Comparison of ENCODE assay signal across 9 mouse cellular contexts in the genomic region with DNA sequence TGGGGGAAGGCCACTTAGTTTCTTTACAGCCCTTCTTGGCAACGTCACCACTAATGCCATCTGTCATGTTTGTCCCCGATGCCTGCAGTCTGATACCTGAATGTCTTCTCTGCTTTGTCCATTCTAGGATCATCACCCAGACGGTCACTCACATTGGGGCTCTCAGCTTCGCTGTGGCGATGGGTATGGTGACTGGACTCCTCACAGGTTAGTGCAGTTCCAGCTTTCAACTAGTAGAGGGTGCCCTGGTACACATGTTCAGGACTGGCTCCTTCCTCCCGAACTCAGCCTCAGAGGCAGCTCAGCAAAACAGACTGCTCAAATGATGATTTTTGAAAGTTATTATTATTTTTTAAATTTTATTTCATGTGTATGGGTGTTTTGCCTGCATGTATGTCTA. TPM values are rescaled to one million over a fixed set of nuclear protein-coding genes. Genes with fewer than 3 reads are reported as not detected.
DNase-seq lines count a peak whose midpoint lies in the region; ATAC-seq and TF ChIP-seq lines count a peak whose summit lies in the region.
"Had no signal": no experiment of that assay in that cellular context is flagged by ENCODE, and none has a peak within 500 bp of the region (broad histone marks: within the 10 kb centered on the region; RNA-seq: fewer than 3 reads in every experiment).

No protein-coding gene starts in this region.

- ATAC-seq in midbrain, postnatal 0 days (ENCODE audit: low FRiP score): no peak

- 78% methylated on average over 6 of the region's 6 CpGs for WGBS in embryonic facial prominence, embryonic 10.5 days
- WGBS in midbrain, postnatal 0 days: 85% methylated on average over 6 of the region's 6 CpGs

- H3K9ac ChIP-seq in midbrain, postnatal 0 days (replicated peaks; ENCODE audit: low read length, poor library complexity, severe bottlenecking): no peak overlapping the region
- H3K9ac ChIP-seq: lung, embryonic 15.5 days had no signal

- H3K27ac ChIP-seq in embryonic facial prominence, embryonic 10.5 days (replicated peaks): no peak overlapping the region
- no peak overlapping the region for H3K27ac ChIP-seq in midbrain, postnatal 0 days (ENCODE audit: low read depth, low read length)
- H3K27ac ChIP-seq: lung, embryonic 15.5 days had no signal

- intact Hi-C loops in heart, postnatal 10 days (cut with DNase I): no loop called here
- intact Hi-C loops in left cerebral cortex, postnatal 4 days (cut with DNase I): no loop called here

- peaks cover 9% of the 10 kb centered on the region; the same call in 1 of the 2 replicates for H3K4me1 ChIP-seq in embryonic facial prominence, embryonic 10.5 days
- no peaks in the 10 kb centered on the region for H3K4me1 ChIP-seq in midbrain, postnatal 0 days (ENCODE audit: insufficient read depth, low read length)
- H3K4me1 ChIP-seq: lung, embryonic 15.5 days had no signal

- H3K27me3 ChIP-seq in embryonic facial prominence, embryonic 10.5 days (replicated peaks; ENCODE audit: low read depth, poor library complexity, severe bottlenecking): no peaks in the 10 kb centered on the region
- H3K27me3 ChIP-seq in midbrain, postnatal 0 days (ENCODE audit: insufficient read depth, low read length): no peaks in the 10 kb centered on the region
- H3K27me3 ChIP-seq: lung, embryonic 15.5 days had no signal

- peak; percentile 70 for DNase-seq in testis, postnatal 10 days (ENCODE audit: low spot score)
- no peak for DNase-seq in testis, postnatal 14 days (ENCODE audit: low spot score)
- DNase-seq in cerebellum, adult 11-12 months: peak; percentile 62
- peak; percentile 68 to 78 for DNase-seq in heart, postnatal 10 days
- DNase-seq in left cerebral cortex, postnatal 4 days: peak; percentile 68
- peak; percentile 70 for DNase-seq in thymus, postnatal 4 days
- no peak for DNase-seq in embryonic facial prominence, embryonic 10.5 days (ENCODE audit: low spot score)
- DNase-seq in midbrain, postnatal 0 days (ENCODE audit: low spot score): no peak

- H3K9me3 ChIP-seq in embryonic facial prominence, embryonic 10.5 days: no peaks in the 10 kb centered on the region
- no peaks in the 10 kb centered on the region for H3K9me3 ChIP-seq in midbrain, postnatal 0 days (ENCODE audit: low read length)
- H3K9me3 ChIP-seq: lung, embryonic 15.5 days had no signal

- no peak overlapping the region for H3K4me3 ChIP-seq in embryonic facial prominence, embryonic 10.5 days
- H3K4me3 ChIP-seq in midbrain, postnatal 0 days (ENCODE audit: low read depth, low read length): no peak overlapping the region
- H3K4me3 ChIP-seq: lung, embryonic 15.5 days had no signal

- H3K4me2 ChIP-seq in midbrain, postnatal 0 days (ENCODE audit: low read depth, low read length, poor library complexity, severe bottlenecking): no peak overlapping the region
- H3K4me2 ChIP-seq: lung, embryonic 15.5 days had no signal

- TF ChIP-seq CTCF in midbrain, postnatal 0 days (IDR thresholded peaks at IDR 0.05): no peak

- peaks cover 26% of the 10 kb centered on the region for H3K36me3 ChIP-seq in embryonic facial prominence, embryonic 10.5 days (replicated peaks)
- H3K36me3 ChIP-seq in midbrain, postnatal 0 days (ENCODE audit: insufficient read depth, low read length): peaks cover 7% of the 10 kb centered on the region

RNA-seq across cellular contexts. Expression of gene Tmem50a, which starts 22.7 kb away (rescaled TPM):
- 10 to 100 TPM; 80.8 to 85.0 TPM for total RNA-seq in heart, postnatal 10 days (2021)
- total RNA-seq in left cerebral cortex, postnatal 4 days (2021): 100 to 1,000 TPM; 117 to 120 TPM
- polyA plus RNA-seq in embryonic facial prominence, embryonic 10.5 days (2016; fragmentation: Nextera tagmentation; extraction: Ambion mirVana): 127 and 133 TPM in 2 replicates
- total RNA-seq in midbrain, postnatal 0 days (2014; rRNA removed): 165 and 206 TPM in 2 replicates
- polyA plus RNA-seq in midbrain, postnatal 0 days (2015; fragmentation: Nextera tagmentation; extraction: Ambion mirVana): 251 and 262 TPM in 2 replicates

RNA-seq across cellular contexts. Expression of gene Rhd, which starts 27.8 kb away (rescaled TPM):
- total RNA-seq in heart, postnatal 10 days (2021): 1 to 10 TPM; 3.8 to 4.9 TPM
- not detected for total RNA-seq in left cerebral cortex, postnatal 4 days (2021)
- polyA plus RNA-seq in embryonic facial prominence, embryonic 10.5 days (2016; fragmentation: Nextera tagmentation; extraction: Ambion mirVana): 8.2 and 11.2 TPM in 2 replicates
- total RNA-seq in midbrain, postnatal 0 days (2014; rRNA removed): 1.4 and 1.5 TPM in 2 replicates
- polyA plus RNA-seq in midbrain, postnatal 0 days (2015; fragmentation: Nextera tagmentation; extraction: Ambion mirVana): 0.98 and 1.5 TPM in 2 replicates

RNA-seq across cellular contexts. Expression of gene Rsrp1, which starts 31.3 kb away (rescaled TPM):
- 100 to 1,000 TPM; 146 to 154 TPM for total RNA-seq in heart, postnatal 10 days (2021)
- 100 to 1,000 TPM; 231 to 238 TPM for total RNA-seq in left cerebral cortex, postnatal 4 days (2021)
- polyA plus RNA-seq in embryonic facial prominence, embryonic 10.5 days (2016; fragmentation: Nextera tagmentation; extraction: Ambion mirVana): 343 and 353 TPM in 2 replicates
- total RNA-seq in midbrain, postnatal 0 days (2014; rRNA removed): 109 and 115 TPM in 2 replicates
- 319 and 323 TPM in 2 replicates for polyA plus RNA-seq in midbrain, postnatal 0 days (2015; fragmentation: Nextera tagmentation; extraction: Ambion mirVana)

RNA-seq across cellular contexts. Expression of gene Syf2, which starts 38.6 kb away (rescaled TPM):
- 10 to 100 TPM; 48.7 TPM for total RNA-seq in heart, postnatal 10 days (2021)
- 10 to 100 TPM; 37.5 to 40.4 TPM for total RNA-seq in left cerebral cortex, postnatal 4 days (2021)
- polyA plus RNA-seq in embryonic facial prominence, embryonic 10.5 days (2016; fragmentation: Nextera tagmentation; extraction: Ambion mirVana): 65.2 and 65.9 TPM in 2 replicates
- 39.8 and 45.3 TPM in 2 replicates for total RNA-seq in midbrain, postnatal 0 days (2014; rRNA removed)
- 69.4 and 70.7 TPM in 2 replicates for polyA plus RNA-seq in midbrain, postnatal 0 days (2015; fragmentation: Nextera tagmentation; extraction: Ambion mirVana)

RNA-seq across cellular contexts. Expression of gene Maco1, which starts 39.0 kb away (rescaled TPM):
- total RNA-seq in heart, postnatal 10 days (2021): 10 to 100 TPM; 24.9 to 25.9 TPM
- total RNA-seq in left cerebral cortex, postnatal 4 days (2021): 10 to 100 TPM; 82.5 to 84.3 TPM
- 38.9 and 42.5 TPM in 2 replicates for polyA plus RNA-seq in embryonic facial prominence, embryonic 10.5 days (2016; fragmentation: Nextera tagmentation; extraction: Ambion mirVana)
- total RNA-seq in midbrain, postnatal 0 days (2014; rRNA removed): 62.8 and 82.4 TPM in 2 replicates
- polyA plus RNA-seq in midbrain, postnatal 0 days (2015; fragmentation: Nextera tagmentation; extraction: Ambion mirVana): 69.1 and 79.1 TPM in 2 replicates

Comparison
In these comparisons a context has a peak if more than half of its experiments do, and no peak if none do; other contexts are left out.
1. DNase-seq: peak in testis, postnatal 10 days (single experiment), cerebellum, adult 11-12 months (single experiment), heart, postnatal 10 days (2 of 2), left cerebral cortex, postnatal 4 days (single experiment) and thymus, postnatal 4 days (single experiment); none in testis, postnatal 14 days (single experiment), embryonic facial prominence, embryonic 10.5 days (single experiment) and midbrain, postnatal 0 days (single experiment).